Mouse (Mus musculus): Measurements from ENCODE around the gene 9430015G10Rik.

Gene 9430015G10Rik

GRCm38 (mm10) chr4:156171828-156172227 lies 62.0 kb downstream of the 9430015G10Rik start:
- DNase-seq (ENCODE audit: low spot score in 2 of 2) = no peak

Data from spleen, postnatal 10 days (tissue).